Mouse (Mus musculus) 3T3-L1 (cell line): ENCODE data around the gene Ppp1r12a.
A peak's percentile ranks its signal among the peaks of the same experiment; 100 is the strongest.
"Not testable (repeated sequence)": the region's sequence is repeated elsewhere in the genome, so short reads cannot be mapped to it uniquely, and the experiment has no call there.

Experiments
- DNase-seq: peaks from one replicate; pipeline ENCODE4 v3.0.0-alpha.2; 2015; ENCODE audit warnings: low read depth, low spot score

The Ppp1r12a gene

GRCm38 (mm10) chr10:108198945-108199344, 37.0 kb downstream of the Ppp1r12a start:
- no peak for DNase-seq

DNA sequence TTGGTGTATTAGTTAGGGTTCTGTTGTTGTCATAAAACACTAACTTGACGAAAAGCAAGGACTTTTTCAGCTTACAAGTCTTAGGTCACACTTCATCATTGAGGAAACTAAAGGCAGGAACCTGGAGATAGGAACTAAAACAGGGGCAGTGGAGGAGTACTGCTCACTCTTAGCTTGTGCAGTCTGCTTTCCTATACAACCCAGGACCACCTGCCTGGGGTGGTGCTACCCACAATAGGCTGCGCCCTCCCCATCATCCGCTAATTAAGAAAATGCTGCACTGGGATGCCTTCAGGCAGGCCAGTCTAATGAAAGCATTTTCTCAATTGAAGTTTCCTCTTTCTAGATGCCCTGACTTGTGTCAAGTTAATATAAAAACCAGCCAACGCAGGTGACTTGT, 40.1 kb downstream of the Ppp1r12a start:
- no peak for DNase-seq

DNA sequence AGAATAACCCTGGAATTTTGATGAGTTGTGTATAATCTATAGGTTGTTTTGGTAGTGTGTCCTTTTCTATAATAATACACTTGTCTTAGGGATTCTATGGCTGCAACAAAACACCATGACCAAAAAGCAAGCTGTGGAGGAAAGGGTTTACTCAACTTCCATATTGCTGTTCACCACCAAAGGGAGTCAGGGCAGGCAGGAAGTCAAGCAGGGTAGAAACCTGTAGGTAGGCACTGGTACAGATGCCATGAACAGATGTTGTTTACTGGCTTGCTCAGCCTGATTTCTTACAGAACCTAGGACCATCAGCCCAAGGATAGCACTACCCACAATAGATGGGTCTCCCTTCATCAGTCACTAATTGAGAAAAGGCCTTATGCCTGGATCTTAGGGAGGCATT, 41.4 kb downstream of the Ppp1r12a start:
- no peak for DNase-seq

DNA sequence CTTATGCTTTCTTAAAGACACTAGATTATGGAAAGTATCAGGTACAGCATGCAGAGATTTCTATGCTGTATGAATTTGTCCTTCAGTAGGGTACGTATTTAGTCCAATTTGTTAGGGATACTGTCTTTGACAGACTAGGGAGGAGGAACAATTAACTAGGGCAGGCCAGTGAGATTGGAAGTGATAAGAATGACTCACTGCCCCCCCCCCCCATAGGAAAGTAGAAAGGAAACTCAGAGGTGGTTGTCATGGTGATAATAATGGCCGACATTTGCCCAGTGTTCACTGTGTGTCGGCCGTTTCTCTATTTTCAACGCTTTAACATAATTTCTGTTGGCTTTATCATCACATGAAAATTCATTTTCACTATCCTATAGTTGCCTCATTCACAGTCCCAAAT, 47.4 kb downstream of the Ppp1r12a start:
- no peak for DNase-seq

GRCm38 (mm10) chr10:108224413-108224812, 62.4 kb downstream of the Ppp1r12a start:
- no peak for DNase-seq

- DNase-seq, result peak; percentile 92
Observed at GRCm38 (mm10) chr10:108237049-108237448, 75.1 kb downstream of the Ppp1r12a start.

DNA sequence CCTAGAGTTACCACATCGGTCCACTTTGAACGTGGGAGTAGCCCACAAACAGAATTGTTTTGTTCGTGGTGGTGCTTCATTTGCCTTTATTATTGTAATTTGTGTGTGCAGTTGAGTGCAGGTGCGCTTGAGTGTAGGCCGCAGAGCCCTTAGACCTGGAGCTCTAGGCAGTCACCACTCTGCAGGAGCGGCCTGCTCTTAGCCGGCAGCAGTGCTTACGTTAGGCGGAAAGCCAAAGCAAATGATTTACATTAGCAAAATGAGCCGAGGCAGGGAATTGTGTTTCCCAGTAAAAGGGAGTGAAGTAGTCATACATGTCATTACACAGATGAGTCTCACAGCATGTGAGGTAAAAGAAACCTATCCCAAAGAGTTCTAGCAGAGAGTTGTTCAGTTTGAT, 77.1 kb downstream of the Ppp1r12a start:
- no peak for DNase-seq

DNA sequence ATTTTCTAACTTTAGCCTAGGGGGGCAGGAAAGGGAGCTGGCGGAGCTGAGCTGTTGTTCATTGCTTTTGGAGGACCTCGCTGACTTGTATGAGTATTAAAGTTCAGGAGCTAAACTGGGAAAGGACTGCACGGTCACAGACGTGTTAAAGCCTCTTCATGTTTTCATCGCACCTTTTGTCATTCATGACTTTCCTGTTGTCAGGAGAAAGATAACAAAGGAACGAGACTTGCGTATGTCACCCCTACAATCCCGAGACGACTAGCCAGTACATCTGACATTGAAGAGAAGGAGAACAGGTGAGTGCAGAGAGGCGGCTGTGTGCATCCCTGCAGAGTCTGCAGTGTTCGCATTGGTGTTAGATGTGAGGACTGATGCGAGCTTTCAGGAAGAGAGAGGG, 88.7 kb downstream of the Ppp1r12a start:
- DNase-seq, result no peak

GRCm38 (mm10) chr10:108251181-108251580, 89.2 kb downstream of the Ppp1r12a start:
- no peak for DNase-seq

- no peak for DNase-seq
Observed at GRCm38 (mm10) chr10:108255812-108256376, 93.9 kb downstream of the Ppp1r12a start.

GRCm38 (mm10) chr10:108260931-108261330, 98.9 kb downstream of the Ppp1r12a start:
- DNase-seq, result no peak

DNA sequence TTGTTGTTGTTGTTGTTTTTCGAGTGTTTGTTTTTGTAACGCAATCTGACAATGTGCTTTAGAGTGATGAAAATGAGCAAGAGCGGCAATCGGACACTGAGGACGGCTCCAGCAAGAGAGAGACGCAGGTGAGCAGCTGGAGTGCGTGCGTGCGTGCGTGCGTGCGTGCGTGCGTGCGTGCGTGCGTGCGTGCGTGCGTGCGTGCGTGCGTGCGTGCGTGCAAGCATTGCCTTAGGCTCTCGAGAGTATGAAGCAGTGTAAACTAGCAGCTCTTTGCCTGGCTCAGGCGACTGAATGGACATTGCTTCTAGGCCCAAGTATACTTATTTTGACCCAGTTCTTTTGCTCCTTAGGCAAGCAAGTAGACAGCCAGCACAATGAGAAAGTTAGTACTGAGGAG, 102.6 kb downstream of the Ppp1r12a start:
- DNase-seq, result no peak

- no peak for DNase-seq
Observed at GRCm38 (mm10) chr10:108271201-108271600, 109.2 kb downstream of the Ppp1r12a start.

DNA sequence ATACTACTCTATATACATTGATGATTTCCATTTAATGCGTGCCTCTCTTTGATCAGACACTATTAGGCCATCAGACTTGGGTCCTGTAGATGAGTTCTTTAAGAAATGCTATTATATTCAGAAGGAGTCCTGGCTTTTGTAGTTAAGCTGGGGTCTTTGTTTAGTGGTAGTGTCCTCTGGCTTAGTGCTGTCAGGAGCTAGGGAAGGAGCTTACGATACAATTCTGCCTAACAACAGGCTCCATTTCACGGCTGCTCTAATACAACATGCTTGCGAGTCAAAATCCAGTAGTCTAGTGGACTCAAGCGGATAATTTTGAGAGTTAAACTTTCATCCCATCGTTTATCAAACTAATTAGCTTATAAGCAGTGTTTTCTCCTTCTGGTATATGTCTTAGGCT, 114.7 kb downstream of the Ppp1r12a start:
- no peak for DNase-seq

DNA sequence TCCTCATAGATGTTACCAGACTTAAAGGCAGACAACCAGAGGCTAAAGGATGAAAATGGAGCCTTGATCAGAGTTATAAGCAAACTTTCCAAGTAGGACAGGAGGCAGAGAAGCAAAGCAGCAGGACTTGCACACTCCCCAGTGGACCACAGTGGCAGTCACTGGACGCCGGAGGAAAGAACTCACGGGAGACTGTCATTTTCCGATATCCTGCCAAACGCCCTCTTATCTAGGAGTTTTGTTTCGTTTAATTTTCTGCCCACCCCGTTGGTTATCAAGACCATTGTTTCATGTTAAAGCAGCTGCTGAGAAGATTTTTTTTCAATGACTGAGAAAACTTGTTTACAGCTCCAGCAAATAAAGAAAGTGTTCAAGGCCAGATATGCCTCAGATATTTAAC, 115.2 kb downstream of the Ppp1r12a start:
- no peak for DNase-seq

DNA sequence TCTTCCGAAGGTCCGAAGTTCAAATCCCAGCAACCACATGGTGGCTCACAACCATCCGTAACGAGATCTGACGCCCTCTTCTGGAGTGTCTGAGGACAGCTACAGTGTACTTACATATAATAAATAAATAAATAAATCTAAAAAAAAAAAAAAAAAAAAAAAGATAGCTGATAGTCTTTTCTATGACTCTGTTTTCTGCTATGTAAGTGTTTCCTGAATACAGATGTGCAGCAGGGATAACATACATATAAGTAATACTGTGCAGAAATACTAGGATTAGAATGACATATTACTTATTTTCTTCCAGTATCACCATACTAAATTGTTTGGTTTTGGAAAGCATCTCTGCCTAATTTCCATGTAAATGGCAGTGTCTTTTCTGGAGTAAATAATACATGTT, 119.1 kb downstream of the Ppp1r12a start:
- DNase-seq, result not testable (repeated sequence)

GRCm38 (mm10) chr10:108282351-108282750, 120.4 kb downstream of the Ppp1r12a start:
- no peak for DNase-seq

- DNase-seq, result no peak
Observed at GRCm38 (mm10) chr10:108283418-108283817, 121.4 kb downstream of the Ppp1r12a start.

DNA sequence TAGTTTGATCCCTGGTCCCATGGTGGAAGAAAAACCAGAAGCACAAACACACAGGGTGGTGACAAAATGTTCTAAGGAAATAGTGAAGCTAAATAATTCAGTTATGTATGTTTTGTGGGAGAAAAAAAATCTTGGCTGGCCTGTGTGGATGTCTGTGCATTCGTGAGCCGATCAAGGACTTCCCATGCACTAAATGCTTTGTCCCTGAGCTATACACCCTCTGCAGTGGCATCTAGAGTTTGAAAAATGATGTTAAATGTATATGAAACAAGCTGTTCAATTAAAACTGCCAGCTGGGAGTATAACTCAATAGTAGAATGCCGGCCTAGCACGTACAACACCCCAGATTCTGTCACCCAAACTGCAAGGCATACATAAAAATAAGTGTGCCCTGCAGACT, 121.8 kb downstream of the Ppp1r12a start:
- no peak for DNase-seq

DNA sequence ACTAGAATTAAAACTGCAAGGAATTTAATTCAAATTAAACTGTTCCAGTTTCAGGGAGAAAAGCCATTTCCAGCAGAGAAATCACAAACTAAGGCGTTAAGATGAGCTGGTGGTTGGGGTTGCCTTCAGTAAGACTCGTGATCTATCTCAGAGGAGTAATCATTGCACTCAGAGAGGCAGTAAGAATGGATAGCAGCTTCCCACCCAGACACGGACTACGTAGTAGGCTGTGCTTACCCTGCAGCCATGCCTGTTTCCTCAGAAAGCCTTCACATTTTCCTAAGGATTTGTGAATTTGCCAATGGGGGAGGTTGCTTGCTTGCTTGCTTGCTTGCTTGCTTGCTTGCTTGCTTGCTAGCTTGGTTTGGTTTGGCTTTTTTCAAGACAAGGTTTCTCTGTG, 122.5 kb downstream of the Ppp1r12a start:
- no peak for DNase-seq

DNA sequence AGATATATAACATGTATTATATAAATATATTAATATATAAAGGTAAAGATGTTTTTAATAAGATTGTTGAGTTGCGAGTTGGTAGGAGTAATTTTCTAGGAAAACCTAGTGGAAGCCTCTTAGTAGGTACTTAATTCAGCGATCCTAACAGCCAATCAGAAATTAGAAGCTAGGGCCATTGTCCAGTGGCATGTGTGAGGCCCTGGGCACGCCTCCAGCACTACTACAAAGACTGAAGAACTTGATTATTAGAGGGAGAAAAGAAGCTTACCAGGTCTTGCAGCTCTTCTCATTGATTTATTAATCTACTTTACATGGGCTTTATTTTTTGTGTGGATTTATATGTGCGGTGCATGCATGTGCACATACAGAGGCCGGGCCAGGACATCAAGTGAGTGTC, 123.0 kb downstream of the Ppp1r12a start:
- no peak for DNase-seq

GRCm38 (mm10) chr10:108286658-108287437, 124.9 kb downstream of the Ppp1r12a start:
- DNase-seq, result no peak

- no peak for DNase-seq
Observed at GRCm38 (mm10) chr10:108287438-108287801, 125.4 kb downstream of the Ppp1r12a start.

DNA sequence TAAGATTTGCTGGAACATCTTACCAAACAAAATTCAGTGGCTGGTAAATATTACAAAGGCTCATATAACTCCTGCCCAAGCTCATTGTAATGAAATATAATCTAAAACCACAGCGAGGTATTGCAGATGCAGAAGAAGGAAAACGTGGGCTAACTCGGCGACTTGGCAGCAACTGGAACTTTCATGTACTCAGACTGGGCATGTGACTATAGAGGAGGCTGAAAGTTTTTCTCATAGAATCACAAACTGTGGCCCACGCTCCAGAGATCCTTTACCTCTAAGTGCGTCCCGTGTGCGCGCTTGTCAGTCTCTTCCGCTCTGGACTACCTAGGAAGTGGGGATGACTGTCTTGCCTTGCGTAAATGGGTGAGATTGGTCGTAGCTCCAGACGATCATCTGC, 128.1 kb downstream of the Ppp1r12a start:
- DNase-seq, result no peak
